Mouse (Mus musculus) kidney, embryonic 15.5 days (tissue): Measurements from ENCODE around the gene Pgls. TPM values are rescaled to one million over a fixed set of nuclear protein-coding genes. Genes with fewer than 3 reads are reported as not detected.

Source experiments
- ATAC-seq: fragments of 200-750 bp; cut with Nextera tagmentation; replicated peaks from 2 replicates; pipeline ENCODE4 v1.8.0; 2017; ENCODE audit warnings: moderate TSS enrichment; ENCODE audit not compliant: low FRiP score
- H3K27ac ChIP-seq: fragments of 300-500 bp; sonication (generic); 2 replicates; pipeline ENCODE4 v1.5.1; 2015; ENCODE audit warnings: mild to moderate bottlenecking, inconsistent platforms
- H3K27me3 ChIP-seq: fragments of 300-500 bp; sonication (generic); 2 replicates; pipeline ENCODE4 v1.6.1; 2015; ENCODE audit warnings: inconsistent platforms
- H3K36me3 ChIP-seq: fragments of 300-500 bp; sonication (generic); 2 replicates; pipeline ENCODE4 v1.6.1; 2015; ENCODE audit warnings: inconsistent platforms
- H3K4me1 ChIP-seq: fragments of 300-500 bp; sonication (generic); 2 replicates; pipeline ENCODE4 v1.6.1; 2015; ENCODE audit warnings: inconsistent platforms
- H3K4me2 ChIP-seq: fragments of 300-500 bp; sonication (generic); 2 replicates; pipeline ENCODE4 v1.6.1; 2015; ENCODE audit warnings: moderate library complexity, mild to moderate bottlenecking, inconsistent platforms
- H3K4me3 ChIP-seq: fragments of 300-500 bp; sonication (generic); replicated peaks from 2 replicates; pipeline ENCODE4 v1.5.1; 2015; ENCODE audit warnings: mild to moderate bottlenecking, inconsistent platforms
- H3K9ac ChIP-seq: fragments of 300-500 bp; sonication (generic); 2 replicates; pipeline ENCODE4 v1.6.1; 2015; ENCODE audit warnings: mild to moderate bottlenecking, inconsistent platforms
- H3K9me3 ChIP-seq: fragments of 300-500 bp; sonication (generic); replicated peaks from 2 replicates; pipeline ENCODE4 v1.6.1; 2016; ENCODE audit warnings: inconsistent platforms
- WGBS: fragments of 180-500 bp; shearing (Covaris S2); methylation state at CpG from one replicate; pipeline ENCODE4 v1.1.7; 2015; ENCODE audit warnings: mixed read lengths; 5-methylcytosine and 5-hydroxymethylcytosine counted together
- polyA plus RNA-seq: library from polyadenylated mRNA; unstranded; fragments of >200 nt; fragmentation: Nextera tagmentation; extraction: Ambion mirVana; gene quantifications from 2 replicates; pipeline ENCODE4 v1.2.1, GENCODE M21; 2015

Pgls gene
- polyA plus RNA-seq, 1 experiment from 2014 or later: 247 TPM

GRCm38 (mm10) chr8:71570291-71570954 is 21.6 kb upstream of the Pgls start:
- Histone ChIP-seq H3K9me3 (no peaks in the 10 kb centered on the region), H3K36me3 (no peaks in the 10 kb centered on the region), H3K27me3 (no peaks in the 10 kb centered on the region), H3K4me3 (peak overlapping the region; percentile 62), H3K4me2 (peak overlapping the region; percentile 92), H3K9ac (peak overlapping the region; percentile 57), H3K27ac (peak overlapping the region; percentile 97), H3K4me1 (peaks cover 34% of the 10 kb centered on the region)
- under 1% methylated on average over 41 of the region's 41 CpGs for WGBS
- ATAC-seq: peak; percentile 87

- Histone ChIP-seq H3K4me3 (no peak overlapping the region), H3K4me1 (peaks cover 34% of the 10 kb centered on the region), H3K4me2 (no peak overlapping the region), H3K9ac (no peak overlapping the region), H3K36me3 (no peaks in the 10 kb centered on the region), H3K27ac (0 out of 2 replicates have a peak overlapping the region, but pooled peaks have one; percentile 48), H3K27me3 (no peaks in the 10 kb centered on the region), H3K9me3 (no peaks in the 10 kb centered on the region)
- 86% methylated on average over 2 of the region's 2 CpGs for WGBS
- ATAC-seq: no peak
These were observed 19.9 kb upstream of the Pgls start for GRCm38 (mm10) chr8:71572077-71572476.

- Histone ChIP-seq H3K27ac (peak overlapping the region; percentile 48; the same call in 1 of the 2 replicates), H3K9me3 (no peaks in the 10 kb centered on the region), H3K36me3 (no peaks in the 10 kb centered on the region), H3K4me1 (peaks cover 29% of the 10 kb centered on the region), H3K4me2 (no peak overlapping the region), H3K27me3 (no peaks in the 10 kb centered on the region), H3K4me3 (no peak overlapping the region), H3K9ac (no peak overlapping the region)
- WGBS: 78% methylated on average over 9 of the region's 9 CpGs
- ATAC-seq: no peak
These were observed 18.9 kb upstream of the Pgls start for GRCm38 (mm10) chr8:71572847-71573633.

- Histone ChIP-seq H3K4me1 (peaks cover 15% of the 10 kb centered on the region), H3K4me3 (no peak overlapping the region), H3K4me2 (no peak overlapping the region), H3K9me3 (no peaks in the 10 kb centered on the region), H3K27ac (no peak overlapping the region), H3K9ac (no peak overlapping the region), H3K27me3 (no peaks in the 10 kb centered on the region), H3K36me3 (no peaks in the 10 kb centered on the region)
- 81% methylated on average over 7 of the region's 7 CpGs for WGBS
- no peak for ATAC-seq
These were observed 17.6 kb upstream of the Pgls start for GRCm38 (mm10) chr8:71574426-71574825.

GRCm38 (mm10) chr8:71575020-71575419 is 17.0 kb upstream of the Pgls start:
- Histone ChIP-seq H3K9ac (no peak overlapping the region), H3K27me3 (no peaks in the 10 kb centered on the region), H3K4me2 (no peak overlapping the region), H3K9me3 (no peaks in the 10 kb centered on the region), H3K4me1 (peaks cover 15% of the 10 kb centered on the region), H3K27ac (no peak overlapping the region), H3K36me3 (no peaks in the 10 kb centered on the region), H3K4me3 (no peak overlapping the region)
- ATAC-seq: no peak
- 70% methylated on average over 1 of the region's 1 CpGs for WGBS

GRCm38 (mm10) chr8:71577856-71578387 is 14.1 kb upstream of the Pgls start:
- Histone ChIP-seq H3K9me3 (no peaks in the 10 kb centered on the region), H3K4me1 (peaks cover 4% of the 10 kb centered on the region; the same call in 1 of the 2 replicates), H3K4me2 (no peak overlapping the region), H3K27me3 (no peaks in the 10 kb centered on the region), H3K36me3 (peaks cover 18% of the 10 kb centered on the region), H3K4me3 (no peak overlapping the region), H3K27ac (no peak overlapping the region), H3K9ac (no peak overlapping the region)
- no peak for ATAC-seq
- 68% methylated on average over 4 of the region's 4 CpGs for WGBS

- WGBS: 67% methylated on average over 1 of the region's 1 CpGs
- Histone ChIP-seq H3K27ac (no peak overlapping the region), H3K9ac (no peak overlapping the region), H3K36me3 (peaks cover 21% of the 10 kb centered on the region), H3K4me3 (no peak overlapping the region), H3K4me2 (no peak overlapping the region), H3K27me3 (no peaks in the 10 kb centered on the region), H3K4me1 (no peaks in the 10 kb centered on the region), H3K9me3 (no peaks in the 10 kb centered on the region)
- no peak for ATAC-seq
These were observed 13.0 kb upstream of the Pgls start for GRCm38 (mm10) chr8:71579009-71579408.

GRCm38 (mm10) chr8:71579476-71579875 is 12.5 kb upstream of the Pgls start:
- Histone ChIP-seq H3K4me1 (no peaks in the 10 kb centered on the region), H3K27me3 (no peaks in the 10 kb centered on the region), H3K4me2 (no peak overlapping the region), H3K36me3 (peaks cover 25% of the 10 kb centered on the region), H3K9ac (no peak overlapping the region), H3K4me3 (no peak overlapping the region), H3K9me3 (no peaks in the 10 kb centered on the region), H3K27ac (no peak overlapping the region)
- WGBS: 88% methylated on average over 14 of the region's 14 CpGs
- ATAC-seq: no peak

- Histone ChIP-seq H3K4me3 (no peak overlapping the region), H3K36me3 (peaks cover 33% of the 10 kb centered on the region), H3K4me2 (no peak overlapping the region), H3K9ac (no peak overlapping the region), H3K9me3 (no peaks in the 10 kb centered on the region), H3K27me3 (no peaks in the 10 kb centered on the region), H3K4me1 (no peaks in the 10 kb centered on the region), H3K27ac (no peak overlapping the region)
- WGBS: 44% methylated on average over 9 of the region's 9 CpGs
- ATAC-seq: no peak
These were observed 11.8 kb upstream of the Pgls start for GRCm38 (mm10) chr8:71580201-71580600.

GRCm38 (mm10) chr8:71586891-71587290 is 5.1 kb upstream of the Pgls start:
- Histone ChIP-seq H3K9me3 (no peaks in the 10 kb centered on the region), H3K4me3 (no peak overlapping the region), H3K36me3 (peaks cover 36% of the 10 kb centered on the region), H3K27me3 (no peaks in the 10 kb centered on the region), H3K4me1 (peaks cover 11% of the 10 kb centered on the region), H3K9ac (no peak overlapping the region), H3K4me2 (no peak overlapping the region), H3K27ac (no peak overlapping the region)
- no peak for ATAC-seq
- 73% methylated on average over 2 of the region's 2 CpGs for WGBS

- ATAC-seq: no peak
- peaks cover 34% of the 10 kb centered on the region for H3K36me3 ChIP-seq
- H3K9me3 ChIP-seq: no peaks in the 10 kb centered on the region
- no peak overlapping the region for H3K4me3 ChIP-seq
- 85% methylated on average over 3 of the region's 3 CpGs for WGBS
- peaks cover 25% of the 10 kb centered on the region for H3K4me1 ChIP-seq
- H3K27ac ChIP-seq: no peak overlapping the region
- no peak overlapping the region for H3K9ac ChIP-seq
- H3K4me2 ChIP-seq: no peak overlapping the region
- H3K27me3 ChIP-seq: no peaks in the 10 kb centered on the region
These were observed 3.2 kb upstream of the Pgls start for GRCm38 (mm10) chr8:71588762-71589161.

GRCm38 (mm10) chr8:71591017-71591416 is 959 bp upstream of the Pgls start:
- peaks cover 21% of the 10 kb centered on the region for H3K36me3 ChIP-seq
- H3K27ac ChIP-seq: peak overlapping the region; percentile 99
- H3K4me2 ChIP-seq: peak overlapping the region; percentile 93
- H3K9me3 ChIP-seq: no peaks in the 10 kb centered on the region
- ATAC-seq: no peak
- no peaks in the 10 kb centered on the region for H3K27me3 ChIP-seq
- H3K4me3 ChIP-seq: peak overlapping the region; percentile 76
- peaks cover 41% of the 10 kb centered on the region for H3K4me1 ChIP-seq
- WGBS: 24% methylated on average over 5 of the region's 5 CpGs
- H3K9ac ChIP-seq: peak overlapping the region; percentile 88
